Mouse (Mus musculus) cortical plate, adult 2 months (tissue): ENCODE measurements around the gene Ppox. TPM values are rescaled to one million over a fixed set of nuclear protein-coding genes. Genes with fewer than 3 reads are reported as not detected.
A peak's percentile ranks its signal among the peaks of the same experiment; 100 is the strongest.
"Not testable (repeated sequence)": the region's sequence is repeated elsewhere in the genome, so short reads cannot be mapped to it uniquely, and the experiment has no call there.

Experiments
- H3K27ac ChIP-seq: fragments of 200-500 bp; 2 replicates; pipeline ENCODE4 v1.5.1; 2012; ENCODE audit warnings: low read length, control low read depth, inconsistent platforms; ENCODE audit not compliant: insufficient read depth
- H3K4me1 ChIP-seq: fragments of 200-500 bp; 2 replicates; pipeline ENCODE4 v1.6.1; 2011; ENCODE audit warnings: low read length; ENCODE audit not compliant: control insufficient read depth, insufficient read depth
- H3K4me3 ChIP-seq: fragments of 200-500 bp; 2 replicates; pipeline ENCODE4 v1.5.1; 2011; ENCODE audit warnings: mild to moderate bottlenecking, low read length, control low read depth; ENCODE audit not compliant: insufficient read depth
- CTCF ChIP-seq: fragments of 200-500 bp; IDR thresholded peaks from 2 replicates; pipeline ENCODE4 v1.5.1; 2011; ENCODE audit warnings: mild to moderate bottlenecking, control low read depth, low read length; ENCODE audit not compliant: insufficient read depth; ENCODE audit errors: extremely low read depth
- POLR2A ChIP-seq: fragments of 200-500 bp; IDR thresholded peaks from 2 replicates; pipeline ENCODE4 v1.6.1; 2011; ENCODE audit warnings: mild to moderate bottlenecking, low read length, control low read depth; ENCODE audit not compliant: insufficient read depth; ENCODE audit errors: extremely low read depth
- polyA plus RNA-seq: library from polyadenylated mRNA; depleted of rRNA; stranded (reverse); fragments of >200 nt; gene quantifications from 2 replicates; pipeline ENCODE4 v1.2.3, GENCODE M21; 2012; rRNA removed

Ppox gene
- polyA plus RNA-seq = 72.1 and 76.9 TPM in 2 replicates

DNA sequence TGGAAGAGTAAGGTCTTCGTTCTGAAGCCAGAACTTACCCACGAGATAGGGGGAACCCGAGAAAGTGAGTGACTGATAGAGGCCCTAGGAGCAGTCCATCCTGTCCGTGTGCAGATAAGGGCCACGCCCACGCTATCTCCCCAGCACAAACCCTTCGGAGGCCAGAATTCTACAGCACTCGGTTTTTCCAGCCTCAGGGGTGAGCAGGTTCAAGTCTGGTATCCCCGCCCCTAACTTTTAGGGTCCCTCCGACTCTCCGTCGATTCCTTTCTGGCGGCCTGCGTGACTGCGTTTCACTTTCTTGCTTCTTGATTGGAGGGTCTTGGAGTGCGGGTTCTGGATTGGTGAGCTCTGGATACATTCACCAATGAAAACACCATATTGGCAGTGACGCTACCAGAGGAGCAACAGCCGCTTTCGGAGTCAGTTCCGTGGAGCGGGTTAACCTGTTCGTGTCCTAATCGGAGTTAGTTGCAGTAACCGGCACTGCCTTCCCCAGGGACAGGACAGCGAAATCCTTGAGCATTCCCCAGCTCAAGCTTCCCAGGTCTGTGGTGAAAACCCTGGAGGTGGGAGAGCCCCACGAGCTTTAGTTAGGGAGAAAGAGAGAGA, at the start of gene Ppox:
TSS of gene Ppox (minus strand) at position 271 of the 612 bp plus-strand sequence.
- H3K4me1 ChIP-seq = peaks cover 1% of the 10 kb centered on the region; the same call in 1 of the 2 replicates
- peak within 1 kb of the TSS; percentile 50 for H3K4me3 ChIP-seq
- no peak within 1 kb of the TSS for H3K27ac ChIP-seq
- TF ChIP-seq POLR2A = 0 out of 2 replicates have a peak, but pooled peaks have one; percentile 42
- TF ChIP-seq CTCF = no peak

DNA sequence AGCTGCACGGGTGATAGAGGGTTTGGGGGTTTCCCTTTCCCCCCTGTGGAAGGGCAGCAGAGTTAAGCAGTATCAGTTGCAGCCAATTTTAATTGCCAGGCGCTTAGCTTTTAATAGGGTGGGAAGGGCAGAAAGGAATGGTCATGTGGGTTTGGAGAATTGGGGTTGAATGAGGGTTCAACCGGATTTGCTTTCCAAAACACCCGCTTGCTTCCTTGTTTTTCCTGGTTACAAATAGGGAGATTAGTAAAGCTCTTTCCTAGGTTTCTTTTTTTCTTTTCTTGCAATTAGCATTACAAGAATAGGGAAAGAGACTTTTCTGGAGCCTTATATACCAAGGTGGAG, 49.2 kb upstream of the Ppox start:
- H3K4me1 ChIP-seq = peaks cover 8% of the 10 kb centered on the region
- no peak for TF ChIP-seq CTCF
- no peak for TF ChIP-seq POLR2A
- peak overlapping the region; percentile 71 for H3K4me3 ChIP-seq
- H3K27ac ChIP-seq = no peak overlapping the region

DNA sequence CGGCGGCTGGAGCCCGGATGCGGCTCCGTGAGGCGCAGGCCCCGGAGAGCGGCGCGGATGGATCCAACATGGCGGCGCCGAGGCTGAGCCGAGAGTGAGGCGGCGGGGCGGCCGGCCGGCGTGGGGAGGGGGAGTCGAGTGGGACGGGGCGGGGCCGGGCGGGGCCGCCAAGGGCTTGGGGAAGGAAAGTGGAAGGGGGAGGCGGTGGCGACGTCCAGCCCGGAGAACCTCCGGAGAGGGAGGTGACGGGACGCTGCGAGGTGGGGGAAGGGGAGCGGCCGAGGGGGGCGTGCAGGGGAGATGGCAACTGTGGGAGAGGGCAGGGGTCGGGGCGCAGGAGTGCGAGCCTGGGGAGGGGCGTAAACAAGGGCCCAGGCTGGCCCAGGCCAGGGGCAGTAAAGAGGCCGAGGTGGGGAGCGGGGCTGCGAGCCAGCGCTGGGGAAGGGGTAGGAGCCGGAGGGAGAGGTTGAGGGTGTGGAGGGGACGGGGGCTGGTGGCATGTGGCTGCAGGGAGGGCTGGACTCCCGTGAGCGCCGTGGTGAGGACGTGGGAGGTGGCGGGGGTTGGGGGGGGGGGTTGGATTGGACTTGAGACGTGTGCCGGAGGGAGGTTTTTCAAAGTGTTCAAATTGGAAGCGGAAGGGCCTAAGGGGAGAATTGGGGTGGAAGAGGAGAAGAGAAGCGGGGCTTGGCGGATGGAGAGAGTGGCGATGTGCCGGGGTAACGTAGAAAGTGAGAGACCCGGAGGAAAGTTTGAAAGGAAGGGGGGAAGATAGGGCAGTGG, 48.6 kb upstream of the Ppox start:
- Histone ChIP-seq H3K27ac (no peak overlapping the region), H3K4me1 (peaks cover 8% of the 10 kb centered on the region), H3K4me3 (peak overlapping the region; percentile 71)
- TF ChIP-seq POLR2A (no peak), CTCF (no peak)

DNA sequence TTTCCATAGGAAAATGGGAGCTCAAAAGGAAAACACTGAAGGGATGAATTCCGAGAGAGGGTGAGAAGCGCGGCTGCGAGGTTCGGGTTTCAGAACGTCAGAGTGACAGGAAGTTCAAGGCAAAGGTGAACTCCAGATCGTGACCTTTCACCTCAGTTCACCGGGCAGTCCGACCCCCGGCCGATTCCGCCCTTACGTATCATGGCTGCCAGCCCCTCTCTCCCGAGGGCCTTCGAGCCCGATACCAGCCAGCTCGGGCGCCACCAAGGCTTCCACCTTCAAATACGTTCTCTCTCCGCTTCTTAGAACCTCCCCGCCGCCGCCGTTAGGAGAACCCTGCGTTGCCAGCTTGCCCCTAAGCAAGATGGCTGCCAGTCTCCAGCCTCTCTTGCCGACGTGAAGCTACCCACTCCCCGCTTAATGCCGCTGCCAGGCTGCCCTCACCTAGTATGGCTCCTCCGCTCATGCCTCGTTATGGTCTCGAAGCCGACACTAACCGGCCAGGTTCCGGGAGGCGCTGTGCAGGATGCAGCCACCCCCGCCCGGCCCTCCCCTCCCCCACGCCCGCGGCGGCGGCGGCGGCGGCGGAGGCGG, 48.0 kb upstream of the Ppox start, which contains the start of gene Dedd:
TSS of gene Dedd (plus strand) at position 307 of the 594 bp plus-strand sequence.
- peaks cover 8% of the 10 kb centered on the region for H3K4me1 ChIP-seq
- TF ChIP-seq POLR2A (peak; percentile 67), CTCF (no peak)
- peak within 1 kb of the TSS; percentile 71 for H3K4me3 ChIP-seq
- peak within 1 kb of the TSS; percentile 61 for H3K27ac ChIP-seq

DNA sequence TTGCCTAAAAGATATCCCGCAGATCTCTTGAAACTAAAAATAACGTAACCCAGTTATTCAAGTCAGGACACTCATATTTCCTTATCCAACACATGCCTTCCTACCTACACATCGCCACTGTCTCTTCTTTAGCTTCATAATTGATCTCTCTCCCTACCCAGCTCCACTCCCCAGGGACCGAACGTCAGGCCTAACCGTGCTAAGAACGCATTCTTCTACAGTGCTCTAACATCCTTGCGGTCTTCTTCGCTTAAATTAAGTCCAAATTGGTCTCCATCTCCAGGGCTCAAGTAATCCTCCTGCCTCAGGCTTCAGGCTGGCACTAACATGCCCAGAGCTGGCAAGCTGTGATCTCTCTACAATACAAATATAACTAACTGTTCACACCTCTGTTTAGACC, 47.3 kb upstream of the Ppox start:
- TF ChIP-seq CTCF (no peak), POLR2A (no peak)
- H3K27ac ChIP-seq = peak overlapping the region; percentile 61; the same call in 1 of the 2 replicates
- peaks cover 6% of the 10 kb centered on the region for H3K4me1 ChIP-seq
- peak overlapping the region; percentile 71 for H3K4me3 ChIP-seq

DNA sequence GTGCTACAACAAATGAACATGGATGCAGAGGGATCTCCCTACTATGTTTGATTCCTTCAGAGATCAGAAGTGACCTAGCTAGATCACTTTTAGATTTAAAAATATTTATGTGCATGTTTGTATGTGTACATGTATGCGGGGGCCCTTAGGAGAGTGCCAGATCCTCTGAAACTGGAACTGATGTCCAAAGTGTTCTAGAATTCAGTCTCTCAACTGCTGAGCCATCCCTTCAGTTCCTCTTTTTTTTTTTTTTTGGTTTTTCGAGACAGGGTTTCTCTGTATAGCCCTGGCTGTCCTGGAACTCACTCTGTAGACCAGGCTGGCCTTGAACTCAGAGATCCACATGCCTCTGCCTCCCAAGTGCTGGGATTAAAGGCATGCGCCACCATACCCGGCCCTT, 45.6 kb upstream of the Ppox start:
- H3K4me3 ChIP-seq, H3K4me1 ChIP-seq, H3K27ac ChIP-seq: not testable (repeated sequence)

DNA sequence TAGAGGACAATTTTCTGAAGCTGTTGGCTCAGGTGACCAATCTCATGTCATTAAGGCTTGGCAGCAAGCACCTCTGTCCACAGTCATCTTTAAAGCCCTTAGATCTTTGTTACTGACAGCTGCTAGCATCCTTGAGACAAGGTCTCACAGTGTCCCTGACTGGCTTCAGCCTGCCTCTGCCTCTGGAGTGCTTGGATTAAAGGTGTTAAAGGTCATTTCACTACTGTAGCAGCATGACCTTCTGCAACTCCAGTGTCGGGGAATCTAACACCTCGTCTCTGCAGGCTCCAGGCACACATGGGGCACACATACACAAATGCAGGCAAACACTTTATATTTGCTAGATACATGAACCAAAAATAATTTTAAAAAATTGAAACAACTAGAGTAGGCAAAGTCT, 44.6 kb upstream of the Ppox start:
- H3K27ac ChIP-seq = no peak overlapping the region
- H3K4me3 ChIP-seq = no peak overlapping the region

DNA sequence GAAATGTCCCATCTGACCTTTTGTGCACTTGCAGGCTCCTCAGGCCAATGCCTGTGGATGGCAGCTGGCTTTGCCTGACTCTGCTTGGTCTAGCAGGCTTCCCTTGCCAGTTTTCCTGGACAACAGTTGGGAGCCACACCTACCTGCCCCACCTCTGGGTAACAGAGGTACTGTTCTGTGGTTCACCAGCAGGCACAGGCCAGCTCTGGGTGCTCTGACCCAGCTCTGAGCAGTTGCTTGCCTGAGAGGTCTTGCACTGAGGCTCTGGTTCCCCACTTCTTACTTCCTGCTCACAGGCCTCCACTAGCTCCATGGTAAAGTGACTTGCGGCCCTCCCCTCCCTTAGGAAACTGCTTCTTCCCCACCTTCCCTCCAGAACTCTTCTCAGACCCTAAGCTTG, 41.0 kb upstream of the Ppox start:
- Histone ChIP-seq H3K4me1 (no peaks in the 10 kb centered on the region), H3K27ac (no peak overlapping the region), H3K4me3 (no peak overlapping the region)
- TF ChIP-seq CTCF = no peak
- TF ChIP-seq POLR2A = no peak

More for the DNA sequence above, 44.6 kb upstream of the Ppox start:
- peaks cover 4% of the 10 kb centered on the region for H3K4me1 ChIP-seq
- TF ChIP-seq CTCF (no peak), POLR2A (no peak)

DNA sequence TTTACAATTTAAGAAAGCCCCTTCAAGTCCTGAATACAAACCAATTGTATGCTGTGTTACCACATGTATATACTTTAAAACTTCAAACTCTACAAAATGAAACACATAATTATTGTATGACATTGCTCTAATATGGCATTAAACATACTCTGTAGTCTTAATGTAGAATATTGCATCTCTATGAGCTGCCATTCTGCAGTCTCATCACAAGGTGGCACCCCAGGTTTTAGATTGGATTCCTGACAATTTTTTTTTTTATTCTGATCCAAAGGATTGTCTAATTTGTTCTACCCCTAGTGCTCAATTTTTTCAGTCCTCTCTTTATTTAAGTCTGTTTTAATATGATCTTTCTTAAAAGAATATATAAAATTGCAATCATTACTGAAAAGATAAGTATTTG, 40.4 kb upstream of the Ppox start:
- no peak overlapping the region for H3K27ac ChIP-seq
- no peaks in the 10 kb centered on the region for H3K4me1 ChIP-seq
- no peak for TF ChIP-seq POLR2A
- no peak for TF ChIP-seq CTCF
- H3K4me3 ChIP-seq = no peak overlapping the region

DNA sequence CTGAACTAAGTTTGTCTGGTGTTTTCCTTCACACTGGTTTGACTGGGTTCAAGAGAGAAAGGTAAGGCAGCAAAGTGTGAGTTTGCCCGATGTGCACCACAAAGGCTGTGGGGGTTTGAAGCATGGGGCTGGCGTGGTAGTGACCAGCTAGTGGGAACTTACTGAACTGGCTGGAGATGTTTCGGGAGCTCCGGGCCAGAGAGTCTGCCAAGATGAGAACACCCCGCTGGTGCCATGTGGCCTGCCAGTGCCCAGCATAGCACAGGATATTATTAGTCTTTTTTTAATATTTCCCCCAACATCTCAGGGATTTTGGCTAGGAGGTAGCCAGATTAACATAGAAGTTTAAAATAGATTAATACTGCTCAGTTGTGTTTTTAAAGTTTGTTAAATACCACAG, 39.2 kb upstream of the Ppox start:
- Histone ChIP-seq H3K4me1 (no peaks in the 10 kb centered on the region), H3K27ac (no peak overlapping the region), H3K4me3 (no peak overlapping the region)
- TF ChIP-seq POLR2A = no peak
- TF ChIP-seq CTCF = no peak
